Mouse (Mus musculus) frontal cortex, adult 2 months (tissue): ENCODE measurements around the gene Cdk14. TPM values are rescaled to one million over a fixed set of nuclear protein-coding genes. Genes with fewer than 3 reads are reported as not detected.
"Not testable (repeated sequence)": the region's sequence is repeated elsewhere in the genome, so short reads cannot be mapped to it uniquely, and the experiment has no call there.

Source experiments
- DNase-seq, 2 experiments: peaks; one replicate each; pipeline ENCODE4 v3.0.0; 2022; ENCODE audit warnings: low spot score in 1 of 2; ENCODE audit errors: extremely low spot score in 1 of 2
- polyA plus RNA-seq: library from polyadenylated mRNA; depleted of rRNA; stranded (reverse); fragments of >200 nt; gene quantifications from 2 replicates; pipeline ENCODE4 v1.2.3, GENCODE M21; 2012

Cdk14 gene
- polyA plus RNA-seq, 1 experiment, result 113 TPM

DNA sequence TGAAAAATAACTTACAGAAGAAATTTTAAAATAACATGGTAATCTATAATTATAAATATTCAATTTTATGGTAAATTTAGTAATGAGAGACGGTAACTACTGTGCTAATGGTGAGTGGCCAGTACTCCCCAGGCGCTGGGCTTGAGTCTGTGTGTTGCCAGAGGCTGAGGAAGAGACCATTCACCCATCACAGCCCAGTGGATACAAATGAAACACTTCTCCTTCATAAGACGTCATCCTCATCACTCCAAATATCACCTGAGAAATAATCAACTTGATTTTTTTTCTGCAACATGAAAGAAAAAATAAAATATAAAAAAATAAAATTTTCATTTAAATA lies 153.4 kb downstream of the Cdk14 start:
- no peak for DNase-seq

DNA sequence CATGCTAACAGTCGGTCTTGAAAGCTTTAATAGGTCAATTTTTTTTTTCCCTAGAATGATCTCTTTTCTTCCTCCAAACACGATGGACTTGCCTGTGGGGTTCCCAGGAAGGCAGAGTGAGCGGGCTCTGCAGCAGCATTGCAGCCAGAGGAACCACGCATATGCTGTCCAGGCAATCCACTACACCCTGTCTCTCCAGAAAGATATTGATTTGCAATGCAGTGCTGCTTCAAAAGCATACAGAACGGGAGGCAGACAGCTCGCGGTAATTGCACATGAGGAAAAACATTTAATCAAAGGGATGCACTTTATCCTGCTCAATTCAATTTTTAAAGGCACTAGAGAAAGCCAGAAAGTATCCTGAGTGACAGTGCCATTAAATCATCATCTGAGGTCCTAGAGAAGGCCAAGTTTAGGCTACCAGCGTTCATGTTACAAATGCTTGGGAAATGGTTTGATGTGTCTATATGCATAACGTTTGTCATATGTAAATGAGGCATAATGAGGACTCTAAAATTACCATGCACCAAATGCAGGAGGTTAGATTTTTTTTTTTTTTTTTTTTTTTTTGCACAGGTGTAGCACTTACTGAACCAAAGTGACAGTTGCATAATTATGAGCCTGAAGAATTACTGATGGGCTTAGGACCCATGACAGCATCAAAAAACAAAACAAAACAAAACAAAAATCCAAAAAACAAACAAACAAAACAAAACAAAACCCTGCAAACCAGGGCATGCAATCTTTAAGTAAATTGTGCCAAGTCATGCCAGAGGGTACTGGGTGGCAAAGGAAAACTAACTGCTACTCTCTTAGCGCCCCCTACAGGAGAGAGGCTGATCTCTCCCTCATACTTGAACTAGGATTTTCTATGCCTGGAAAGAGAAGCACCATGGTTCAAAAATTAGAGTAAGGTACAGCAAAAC lies 154.0 kb downstream of the Cdk14 start:
- peak; percentile 77 to 95 for DNase-seq

DNA sequence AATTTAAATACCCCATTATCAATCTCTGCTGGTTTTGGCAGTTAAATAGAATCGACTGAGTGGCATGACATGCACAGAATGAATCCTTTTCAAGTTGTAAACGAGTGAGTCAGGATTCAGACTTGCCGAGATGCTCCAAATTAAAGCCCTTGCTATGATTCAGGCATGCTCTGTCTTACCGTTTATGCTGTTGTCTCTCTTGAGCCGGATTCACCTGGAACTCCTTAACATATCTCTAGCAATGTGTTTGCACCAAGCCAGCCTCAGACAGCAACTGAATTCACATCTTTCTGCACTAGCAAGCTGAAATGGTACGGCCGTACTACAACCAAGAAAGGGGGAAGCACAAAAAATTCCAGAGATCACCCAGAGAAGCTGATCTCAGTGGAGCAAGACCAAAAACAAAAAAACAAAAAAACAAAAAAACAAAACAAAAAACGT lies 154.7 kb downstream of the Cdk14 start:
- DNase-seq, result peak in 1 of 2 experiments; percentile 63

DNA sequence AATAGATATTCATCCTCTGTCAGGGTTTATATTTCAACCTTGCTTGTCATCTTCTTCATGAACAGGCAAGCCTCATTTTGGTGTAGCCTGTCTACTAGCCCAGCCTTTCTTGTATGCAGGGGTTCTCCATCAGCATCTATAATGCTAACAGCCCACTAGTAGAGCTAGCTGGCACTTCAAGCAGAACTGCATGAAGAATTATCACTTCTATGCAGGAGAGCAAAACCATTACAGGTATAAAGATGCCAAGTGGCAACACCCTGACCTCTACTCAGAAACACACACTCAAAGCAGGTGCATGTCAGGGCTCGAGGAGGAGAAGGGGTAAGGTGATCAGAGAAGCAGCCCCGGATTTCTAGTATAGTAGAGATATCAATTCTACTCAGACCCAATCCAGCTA lies 155.4 kb downstream of the Cdk14 start:
- no peak for DNase-seq

DNA sequence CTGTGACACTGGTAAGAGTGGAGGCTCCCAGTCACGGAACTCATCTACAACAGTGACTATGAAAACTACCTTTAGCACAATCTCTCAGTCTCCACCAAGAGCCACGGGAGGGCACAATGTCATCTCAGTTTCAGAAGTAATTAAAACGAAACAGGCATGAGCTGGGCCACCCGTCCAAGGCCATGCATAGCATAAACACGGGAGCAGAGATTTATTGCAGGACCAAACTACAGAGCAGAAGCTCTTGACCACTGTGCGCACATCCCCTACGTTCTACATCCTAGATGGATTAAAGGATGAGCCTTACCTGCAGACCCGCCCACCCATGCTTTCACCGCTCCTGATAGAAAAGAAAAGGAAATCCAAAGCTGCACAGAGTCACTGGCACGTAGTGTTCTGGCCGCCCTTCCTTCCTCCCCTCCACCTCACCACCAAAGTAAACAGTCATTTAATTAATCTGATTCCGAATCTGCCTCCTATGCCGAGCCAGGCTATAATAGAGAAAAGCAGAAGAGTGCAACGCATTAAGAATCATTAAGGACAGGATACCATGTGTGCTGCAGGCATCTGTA lies 158.3 kb downstream of the Cdk14 start:
- DNase-seq, result no peak

DNA sequence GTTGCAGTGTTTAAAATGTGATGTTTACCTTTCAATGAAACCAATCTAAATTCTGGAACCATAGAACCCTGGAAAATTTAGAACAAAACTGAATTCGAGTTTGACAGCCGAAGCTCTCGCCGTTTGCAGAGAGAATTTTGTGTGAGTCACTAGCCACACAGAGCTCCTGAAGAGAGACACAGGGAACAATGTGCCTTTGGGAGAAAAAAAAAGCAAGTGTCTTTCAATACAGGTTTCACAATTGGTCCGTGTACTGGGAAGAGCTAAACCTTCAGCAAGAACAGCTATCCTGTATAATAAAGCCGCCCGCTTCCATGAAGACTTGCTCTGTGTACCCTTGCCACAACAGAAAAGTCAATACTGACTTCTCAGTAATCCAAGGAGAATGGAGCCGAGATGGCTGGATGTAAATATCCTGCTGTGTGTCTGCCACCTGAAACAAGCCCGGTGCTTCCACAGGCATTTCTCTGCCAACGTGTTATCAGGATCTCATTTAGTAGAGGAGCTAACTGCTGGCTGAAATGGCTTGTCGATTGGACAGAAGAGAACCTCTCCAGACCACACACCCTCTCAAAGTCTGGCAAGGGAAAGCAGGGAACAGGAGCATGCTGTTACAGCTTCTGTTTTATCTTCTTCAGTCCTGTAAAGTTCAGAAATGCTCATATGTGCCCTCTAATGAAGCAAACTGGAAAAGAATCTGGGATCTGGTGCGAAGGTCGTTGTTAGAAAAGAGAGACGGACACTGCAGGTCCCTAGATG lies 159.0 kb downstream of the Cdk14 start:
- DNase-seq, result no peak

DNA sequence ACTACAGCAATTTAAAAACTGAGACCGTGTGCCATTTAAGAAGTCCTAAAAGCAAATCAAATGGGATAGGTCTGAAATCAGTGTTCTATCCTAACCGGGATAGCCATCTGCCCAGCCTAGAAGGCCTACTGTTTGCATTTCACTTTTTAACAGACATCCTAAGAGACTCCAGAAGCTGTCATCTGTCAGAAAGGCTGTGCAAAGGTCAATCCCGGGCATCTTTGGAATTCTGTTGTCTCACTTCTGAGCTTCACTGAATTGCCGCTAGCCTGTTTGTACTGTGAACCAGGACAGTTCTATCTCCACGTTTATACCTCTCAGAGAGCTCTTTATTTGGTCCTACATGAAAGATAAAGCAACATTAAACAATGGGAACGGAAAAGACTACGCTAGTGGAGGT lies 159.8 kb downstream of the Cdk14 start:
- DNase-seq, result no peak

DNA sequence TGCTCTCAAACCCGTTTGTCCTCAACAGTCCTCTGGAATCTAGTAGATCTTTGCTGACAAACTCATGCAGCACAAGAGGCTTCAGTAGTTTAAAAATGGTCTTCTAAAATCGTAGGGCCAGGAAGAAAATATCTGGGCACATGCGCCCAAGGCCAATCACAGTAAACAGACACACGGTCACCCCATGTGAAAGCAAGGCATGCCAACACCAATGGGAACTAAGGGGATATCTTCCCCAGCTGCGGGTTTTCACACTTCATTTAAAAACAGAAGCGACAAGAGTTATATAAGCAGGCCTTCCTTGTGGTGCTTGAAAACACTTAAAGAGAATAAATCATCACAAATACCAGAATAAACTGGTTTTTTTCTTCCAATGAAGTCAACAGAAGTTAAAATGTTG lies 165.7 kb downstream of the Cdk14 start:
- no peak for DNase-seq

DNA sequence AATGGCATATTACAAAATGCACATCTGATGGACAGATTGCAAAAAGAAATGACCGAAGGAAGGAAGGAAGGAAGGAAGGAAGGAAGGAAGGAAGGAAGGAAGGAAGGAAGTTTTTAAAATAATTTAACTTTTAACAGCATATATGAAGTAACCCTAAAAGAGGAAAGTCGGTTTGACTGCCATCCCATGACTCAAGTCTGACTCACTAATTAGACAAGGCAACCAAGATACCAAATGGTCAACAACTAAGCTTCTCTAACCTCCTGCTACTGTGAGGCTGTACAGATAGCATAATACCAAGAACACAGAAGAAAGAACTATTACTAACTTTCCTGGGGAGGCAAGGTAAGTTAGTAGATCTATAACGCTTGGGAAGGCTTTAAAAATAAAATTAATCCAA lies 166.9 kb downstream of the Cdk14 start:
- DNase-seq, result no peak

DNA sequence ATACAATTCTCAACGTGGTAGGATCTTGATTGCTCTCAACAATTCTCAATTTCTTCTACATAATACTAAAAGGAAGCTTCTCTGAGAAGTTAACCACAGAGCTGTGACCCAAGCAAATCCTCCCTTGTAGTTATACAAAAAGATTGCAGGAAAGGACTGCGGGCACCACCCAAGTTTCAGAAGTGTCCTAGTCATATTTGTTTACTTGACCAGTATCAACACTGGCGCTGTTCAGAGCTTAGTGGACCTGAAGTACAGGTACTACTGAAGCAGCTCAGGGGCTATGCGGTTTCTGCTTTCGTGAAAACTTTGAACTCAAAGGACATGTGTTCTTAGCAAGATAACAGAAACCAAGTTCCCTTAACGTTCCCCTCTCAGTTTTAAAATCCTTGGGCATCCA lies 172.4 kb downstream of the Cdk14 start:
- DNase-seq, result no peak

DNA sequence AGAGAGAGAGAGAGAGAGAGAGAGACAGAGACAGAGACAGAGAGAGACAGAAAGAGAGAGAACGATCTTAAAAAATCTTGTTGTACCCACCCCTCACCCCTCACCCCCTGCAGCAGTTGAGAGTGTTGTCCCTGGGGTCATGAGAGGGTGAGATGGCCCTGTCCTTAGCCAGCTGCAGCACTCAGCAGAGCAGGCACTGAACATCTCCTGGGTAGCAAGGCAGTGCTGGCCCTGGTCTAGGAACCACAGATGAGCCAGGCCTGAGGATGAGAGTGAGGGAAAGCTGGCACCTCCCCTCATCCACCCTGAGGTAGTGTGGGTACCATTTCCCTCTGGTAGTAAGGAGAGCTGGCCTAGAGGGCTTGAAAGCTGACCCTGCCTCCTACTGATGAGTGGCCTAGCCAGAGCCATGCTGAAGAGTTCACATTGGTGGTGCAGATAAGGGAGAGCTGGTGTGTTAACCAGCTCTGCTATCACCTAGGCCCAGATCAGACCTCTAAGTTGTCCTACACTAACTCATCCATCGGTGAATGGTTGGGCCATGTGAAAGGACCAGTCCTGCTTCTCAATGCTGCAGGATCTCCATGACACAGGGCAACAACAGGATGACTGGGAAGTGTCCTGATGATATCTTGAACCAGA lies 173.5 kb downstream of the Cdk14 start:
- no peak for DNase-seq

DNA sequence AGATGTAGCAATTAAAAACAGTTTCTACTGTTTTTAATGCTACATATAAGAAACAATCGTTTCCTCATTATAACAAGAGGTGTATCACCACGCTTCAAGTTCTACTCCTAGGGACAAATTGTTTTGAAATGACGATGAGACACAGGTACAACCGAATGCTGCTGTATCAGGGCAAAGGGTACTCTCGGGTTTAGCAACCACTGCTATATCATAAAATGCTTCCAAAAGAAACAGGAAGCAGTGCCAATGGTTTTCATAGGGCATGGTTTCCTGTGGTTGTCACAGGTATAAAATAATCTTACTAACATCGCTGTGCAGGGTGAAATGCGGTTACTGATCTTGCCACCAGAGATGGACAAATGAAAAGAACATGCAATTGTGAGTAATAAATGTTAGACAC lies 174.9 kb downstream of the Cdk14 start:
- no peak for DNase-seq

DNA sequence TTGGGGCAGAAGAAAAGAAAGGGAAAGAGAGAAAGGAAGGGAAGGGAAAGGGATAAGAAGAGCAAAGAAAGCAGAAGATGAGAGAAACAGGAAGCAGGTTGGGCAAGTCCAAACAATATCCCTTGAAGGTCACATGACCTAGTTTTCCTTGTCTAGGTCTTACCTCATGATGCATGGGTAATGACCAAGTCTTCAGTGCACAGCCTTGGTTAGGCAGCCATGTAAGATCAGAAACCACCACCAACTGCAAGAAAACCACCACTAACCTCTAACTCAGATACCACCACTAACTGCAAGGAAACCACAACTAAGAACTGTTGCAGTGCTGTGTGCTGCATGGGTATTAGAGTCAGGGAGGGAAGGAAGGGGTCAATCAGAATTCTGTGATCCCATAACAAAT lies 176.5 kb downstream of the Cdk14 start:
- no peak for DNase-seq

DNA sequence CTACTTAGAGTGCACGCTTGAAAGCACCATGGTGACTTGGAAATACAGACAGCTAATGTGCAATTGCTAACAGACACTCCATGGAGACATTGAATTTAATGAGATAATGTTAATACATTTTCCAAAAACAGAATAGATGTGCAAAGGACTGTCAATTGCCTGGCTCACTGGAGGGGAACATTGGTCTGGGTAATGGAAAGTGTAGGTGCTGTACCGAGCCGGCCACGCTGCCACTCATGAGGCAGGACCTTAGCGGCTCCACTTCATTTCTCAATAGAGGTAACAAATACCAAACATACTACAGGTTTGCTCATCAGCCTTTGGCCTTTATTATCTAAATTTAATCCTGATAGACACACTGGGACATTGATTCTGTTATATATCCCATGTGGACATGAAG lies 177.4 kb downstream of the Cdk14 start:
- no peak for DNase-seq

DNA sequence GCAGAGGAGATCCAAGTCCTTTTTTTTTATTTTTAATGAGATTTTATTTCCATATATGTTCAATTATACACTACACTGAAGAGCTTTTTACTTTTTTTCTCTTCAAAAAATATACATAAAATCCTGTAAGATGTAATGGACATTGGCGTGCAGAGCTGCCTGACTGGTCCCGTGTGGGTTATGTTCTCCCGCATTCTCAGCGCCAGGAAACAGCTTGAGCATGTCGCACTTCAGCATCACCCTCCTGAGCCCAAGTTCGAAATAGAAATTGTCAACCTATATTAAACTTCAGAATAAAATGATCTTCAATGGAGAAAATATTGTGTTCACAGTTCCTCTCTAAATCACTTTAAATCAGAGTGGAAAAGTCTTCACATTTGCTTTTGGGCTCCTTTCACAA lies 179.0 kb downstream of the Cdk14 start:
- peak in 1 of 2 experiments; percentile 45 for DNase-seq

DNA sequence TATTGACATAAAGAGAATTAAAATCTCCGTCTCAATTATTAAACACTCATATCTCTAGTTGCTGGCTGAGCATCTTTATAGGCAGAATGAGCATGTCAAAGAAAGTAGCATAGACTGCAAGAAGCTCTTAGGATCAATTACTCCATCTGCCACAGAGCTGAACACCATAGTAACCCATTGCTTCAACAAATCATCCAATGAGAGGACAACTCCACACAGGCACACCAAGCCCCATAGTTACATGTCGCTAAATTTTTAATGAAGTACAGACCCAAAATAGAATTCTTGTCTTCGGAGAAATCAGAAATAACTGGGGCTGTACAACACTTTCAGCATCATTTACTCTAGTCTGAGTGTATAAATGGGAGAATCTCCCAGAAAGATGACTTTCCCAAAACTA lies 180.0 kb downstream of the Cdk14 start:
- no peak for DNase-seq

DNA sequence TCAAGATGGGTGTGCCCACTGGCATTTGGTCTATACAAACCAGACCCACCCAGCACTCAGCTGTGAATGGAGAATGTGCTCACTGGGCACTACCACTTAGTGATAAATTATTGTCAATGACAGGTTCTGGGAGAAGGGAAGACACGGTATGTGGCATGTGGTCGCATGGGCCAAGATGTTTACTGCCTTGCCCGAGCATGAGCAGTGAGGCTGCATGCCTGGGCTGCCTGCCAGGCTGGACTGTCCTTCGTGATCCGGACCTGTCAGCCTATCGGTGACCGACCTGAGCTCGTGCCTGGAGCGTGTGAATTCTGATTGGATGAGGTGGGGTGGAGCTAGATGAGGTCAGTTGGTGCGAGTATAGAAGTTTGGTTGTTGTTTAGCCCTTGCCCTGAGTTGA lies 185.2 kb downstream of the Cdk14 start:
- not testable (repeated sequence) for DNase-seq

DNA sequence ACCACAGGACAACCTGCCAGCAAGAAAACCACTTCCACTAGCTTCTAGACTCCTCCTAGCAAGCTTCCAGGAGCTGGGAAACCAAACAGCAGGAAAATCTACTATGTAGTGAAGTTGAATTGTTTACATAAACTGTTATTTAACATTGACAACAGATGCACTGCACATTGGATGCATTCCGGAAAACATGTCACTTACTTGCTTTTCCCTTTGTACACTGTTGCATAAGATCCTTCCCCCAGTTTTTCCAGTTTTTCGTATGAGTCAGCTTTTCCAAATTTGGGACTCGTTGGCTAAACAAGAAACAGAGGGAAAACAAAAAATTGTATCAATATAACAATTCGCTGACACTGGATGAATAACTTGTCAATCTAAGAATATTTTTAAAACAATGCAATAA lies 193.1 kb downstream of the Cdk14 start:
- DNase-seq, result peak in 1 of 2 experiments; percentile 48

DNA sequence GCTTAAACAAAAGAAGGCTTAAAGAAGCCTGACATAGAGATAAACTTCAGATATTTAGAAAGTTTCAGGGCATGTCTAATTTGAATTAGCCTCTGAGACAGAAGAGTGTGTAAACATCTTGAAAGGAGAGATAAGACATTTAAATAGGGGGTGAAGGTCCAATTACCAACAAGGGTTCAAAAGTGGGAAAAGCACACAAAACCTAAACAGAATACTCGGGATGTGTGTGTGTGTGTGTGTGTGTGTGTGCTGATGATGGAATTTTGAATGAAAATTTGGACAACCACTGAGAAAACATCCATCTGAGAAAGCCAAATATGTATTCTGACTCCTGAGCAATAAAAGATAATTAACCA lies 208.4 kb downstream of the Cdk14 start:
- no peak for DNase-seq

DNA sequence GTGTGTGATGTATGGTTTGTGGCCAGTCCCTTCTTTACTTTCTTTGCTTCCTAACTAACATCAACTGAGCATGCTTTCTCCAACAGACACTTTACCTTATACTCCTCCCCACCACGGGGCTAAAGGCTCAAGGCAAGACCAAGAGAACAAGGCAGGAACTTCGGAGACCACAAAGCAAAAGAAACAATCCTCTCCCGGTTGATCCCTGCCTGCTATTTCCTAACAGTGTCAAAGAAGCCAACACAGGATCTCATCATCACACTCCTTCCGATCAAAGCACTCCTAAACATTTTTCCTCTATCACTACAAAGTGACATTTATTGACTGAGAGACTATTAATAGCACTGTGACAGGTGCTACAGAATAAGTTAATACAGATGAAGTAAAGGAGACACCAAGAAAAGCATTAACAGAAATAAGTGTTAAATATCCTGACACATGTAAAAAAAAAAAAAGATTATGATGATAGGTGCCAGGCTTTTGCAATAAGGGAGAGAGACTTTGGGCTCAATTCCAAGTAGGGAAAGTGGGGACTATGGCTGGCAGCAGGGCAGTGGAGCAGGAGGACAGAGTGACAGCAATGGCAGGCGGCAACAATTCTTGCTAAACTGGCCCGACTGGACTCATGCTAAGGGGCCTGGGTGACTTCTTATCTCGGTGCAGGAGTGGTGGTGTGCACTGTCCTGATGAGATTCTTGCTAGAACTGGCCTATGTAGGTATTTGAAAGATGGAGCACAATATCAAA lies 208.9 kb downstream of the Cdk14 start:
- DNase-seq, result no peak
